In genomic region chr9:118400520-118400919, GRCm38 (mm10) we compare ENCODE assay signal across 18 mouse cellular contexts.
DNase-seq lines count a peak whose midpoint lies in the region; TF ChIP-seq lines count a peak whose summit lies in the region.
"Had no signal": no experiment of that assay in that cellular context is flagged by ENCODE, and none has a peak within 500 bp of the region (broad histone marks: within the 10 kb centered on the region; RNA-seq: fewer than 3 reads in every experiment).

No protein-coding gene starts in this region.

- H3K36me3 ChIP-seq in thymus, adult 2 months (ENCODE audit: control insufficient read depth, insufficient read depth, low read length) = no peaks in the 10 kb centered on the region
- H3K36me3 ChIP-seq: embryonic facial prominence, embryonic 12.5 days; heart, embryonic 15.5 days; hindbrain, embryonic 12.5 days had no signal

- no peak for TF ChIP-seq CTCF in thymus, adult 2 months (IDR thresholded peaks at IDR 0.05; ENCODE audit: borderline replicate concordance, control insufficient read depth, extremely low read depth, insufficient read depth, low read length, poor library complexity)

- no peaks in the 10 kb centered on the region for H3K27me3 ChIP-seq in thymus, adult 2 months (ENCODE audit: control insufficient read depth, insufficient read depth, low read length)
- H3K27me3 ChIP-seq: embryonic facial prominence, embryonic 12.5 days; heart, embryonic 15.5 days; hindbrain, embryonic 12.5 days had no signal

- peaks cover 54% of the 10 kb centered on the region for H3K4me1 ChIP-seq in thymus, adult 2 months (replicated peaks; ENCODE audit: control insufficient read depth, insufficient read depth, low read length)
- H3K4me1 ChIP-seq: embryonic facial prominence, embryonic 12.5 days; heart, embryonic 15.5 days; hindbrain, embryonic 12.5 days had no signal

- 11% methylated on average over 3 of the region's 3 CpGs for WGBS in thymus, adult 2 months

- TF ChIP-seq POLR2A in thymus, adult 2 months (IDR thresholded peaks at IDR 0.05; ENCODE audit: control insufficient read depth, extremely low read depth, insufficient read depth, low read length, poor library complexity) = no peak

- intact Hi-C loops in left cerebral cortex, postnatal 4 days (cut with DNase I) = no loop called here

- peak overlapping the region; percentile 57 for H3K27ac ChIP-seq in thymus, adult 2 months (ENCODE audit: control insufficient read depth, insufficient read depth, low read length)
- H3K27ac ChIP-seq: embryonic facial prominence, embryonic 12.5 days; heart, adult 2 months; heart, embryonic 15.5 days; hindbrain, embryonic 12.5 days had no signal

- DNase-seq in thymus, adult 2 months = peak; percentile 32
- DNase-seq in thymus, postnatal 10 days (ENCODE audit: low spot score in 2 of 2) = no peak
- peak; percentile 54 for DNase-seq in naive thymus-derived CD4-positive, alpha-beta T cell, adult 2 months (ENCODE audit: low read depth)
- peak; percentile 32 to 39 for DNase-seq in thymus, postnatal 36 days
- no peak for DNase-seq in left cerebral cortex, postnatal 4 days
- no peak for DNase-seq in MN1 (ENCODE audit: low spot score)
- DNase-seq in right cerebral cortex, adult 2 months (ENCODE audit: low spot score in 2 of 2) = no peak
- DNase-seq: adrenal gland, adult 8-10 months; adrenal gland, postnatal 36 days; cerebellum, adult 2 months; cerebellum, postnatal 14 days; forebrain, postnatal 0 days; gastrocnemius, postnatal 14 days; heart, adult 2 months; heart, postnatal 36 days had no signal

- H3K4me3 ChIP-seq in thymus, adult 2 months (ENCODE audit: control insufficient read depth, insufficient read depth, low read length) = no peak overlapping the region
- H3K4me3 ChIP-seq: embryonic facial prominence, embryonic 12.5 days; heart, adult 2 months; heart, embryonic 15.5 days; hindbrain, embryonic 12.5 days had no signal

Comparison
In these comparisons a context has a peak if more than half of its experiments do, and no peak if none do; other contexts are left out.
1. DNase-seq: peak in thymus, adult 2 months (single experiment), naive thymus-derived CD4-positive, alpha-beta T cell, adult 2 months (single experiment) and thymus, postnatal 36 days (2 of 2); none in thymus, postnatal 10 days (0 of 2), left cerebral cortex, postnatal 4 days (single experiment), MN1 (single experiment) and right cerebral cortex, adult 2 months (0 of 2).